Comparison of ENCODE assay signal across 10 mouse cellular contexts in the genomic region with DNA sequence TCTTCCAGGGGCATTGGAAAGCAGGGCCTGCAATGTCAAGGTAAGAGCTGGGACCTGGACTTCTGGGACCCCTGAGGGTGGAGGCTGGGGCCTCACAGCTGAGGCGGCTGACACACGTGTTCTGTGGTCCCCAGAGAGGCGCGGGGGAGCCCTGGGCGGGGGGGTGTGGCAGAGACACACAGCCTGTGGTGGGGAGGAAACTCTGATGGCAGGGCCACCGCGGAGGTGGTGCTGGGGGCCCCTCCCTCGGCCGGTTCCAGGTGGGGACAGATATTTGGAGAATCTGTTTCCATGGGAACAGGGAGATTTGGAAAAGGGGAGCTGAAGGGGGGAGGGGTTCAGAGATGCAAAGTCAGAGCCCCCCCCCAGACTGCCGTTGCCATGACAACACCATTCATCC. TPM values are rescaled to one million over a fixed set of nuclear protein-coding genes. Genes with fewer than 3 reads are reported as not detected.
DNase-seq lines count a peak whose midpoint lies in the region; ATAC-seq lines count a peak whose summit lies in the region.
"Had no signal": no experiment of that assay in that cellular context is flagged by ENCODE, and none has a peak within 500 bp of the region (broad histone marks: within the 10 kb centered on the region; RNA-seq: fewer than 3 reads in every experiment).

No protein-coding gene starts in this region.

- H3K36me3 ChIP-seq in intestine, embryonic 15.5 days, result 0 out of 2 replicates have a peak, but pooled peaks cover 4% of the 10 kb centered on the region
- H3K36me3 ChIP-seq in intestine, embryonic 16.5 days (ENCODE audit: control insufficient read depth, insufficient read depth, low read length), result no peaks in the 10 kb centered on the region; the same call in 1 of the 2 replicates
- H3K36me3 ChIP-seq in hindbrain, embryonic 11.5 days (ENCODE audit: control insufficient read depth, insufficient read depth, low read length), result no peaks in the 10 kb centered on the region
- H3K36me3 ChIP-seq in midbrain, embryonic 13.5 days, result peaks cover 6% of the 10 kb centered on the region; the same call in 1 of the 2 replicates

- no peak overlapping the region for H3K9ac ChIP-seq in intestine, embryonic 15.5 days
- H3K9ac ChIP-seq in intestine, embryonic 16.5 days (ENCODE audit: low read depth, low read length), result no peak overlapping the region
- no peak overlapping the region for H3K9ac ChIP-seq in hindbrain, embryonic 11.5 days (ENCODE audit: low read depth, low read length)
- H3K9ac ChIP-seq in midbrain, embryonic 13.5 days (replicated peaks), result peak overlapping the region; percentile 64; the same call in 1 of the 2 replicates

- no peak for ATAC-seq in intestine, embryonic 15.5 days
- no peak for ATAC-seq in intestine, embryonic 16.5 days
- ATAC-seq in hindbrain, embryonic 11.5 days (ENCODE audit: low FRiP score), result peak; percentile 51
- peak; percentile 28 for ATAC-seq in midbrain, embryonic 13.5 days
- ATAC-seq: Patski had no signal

- peak; percentile 56 for DNase-seq in cerebellum, adult 11-12 months
- peak; percentile 39 for DNase-seq in hindbrain, embryonic 11.5 days (ENCODE audit: low spot score)
- DNase-seq in ovary, postnatal 14 days (ENCODE audit: low spot score), result no peak
- no peak for DNase-seq in c-Kit-positive CD71-positive TER-119-positive erythroid progenitor cells, embryonic 14.5 days (ENCODE audit: low spot score)
- no peak for DNase-seq in adrenal gland, postnatal 36 days

- no peak overlapping the region for H3K27ac ChIP-seq in intestine, embryonic 15.5 days
- no peak overlapping the region for H3K27ac ChIP-seq in intestine, embryonic 16.5 days (ENCODE audit: low read length)
- no peak overlapping the region for H3K27ac ChIP-seq in hindbrain, embryonic 11.5 days (ENCODE audit: low read depth, low read length)
- no peak overlapping the region for H3K27ac ChIP-seq in midbrain, embryonic 13.5 days

- WGBS in intestine, embryonic 15.5 days, result 4% methylated on average over 10 of the region's 10 CpGs
- 5% methylated on average over 10 of the region's 10 CpGs for WGBS in intestine, embryonic 16.5 days
- 2% methylated on average over 9 of the region's 10 CpGs for WGBS in hindbrain, embryonic 11.5 days
- WGBS in midbrain, embryonic 13.5 days, result 2% methylated on average over 10 of the region's 10 CpGs

- peaks cover 22% of the 10 kb centered on the region for H3K27me3 ChIP-seq in intestine, embryonic 15.5 days (replicated peaks)
- H3K27me3 ChIP-seq in intestine, embryonic 16.5 days (replicated peaks; ENCODE audit: control insufficient read depth, insufficient read depth, low read length), result peaks cover 24% of the 10 kb centered on the region
- H3K27me3 ChIP-seq in hindbrain, embryonic 11.5 days (ENCODE audit: control insufficient read depth, insufficient read depth, low read length), result peaks cover 31% of the 10 kb centered on the region
- H3K27me3 ChIP-seq in midbrain, embryonic 13.5 days, result peaks cover 47% of the 10 kb centered on the region
- H3K27me3 ChIP-seq: Patski had no signal

- H3K4me2 ChIP-seq in intestine, embryonic 15.5 days (replicated peaks), result 0 out of 2 replicates have a peak overlapping the region, but pooled peaks have one; percentile 66
- no peak overlapping the region for H3K4me2 ChIP-seq in intestine, embryonic 16.5 days (ENCODE audit: low read depth, low read length)
- H3K4me2 ChIP-seq in hindbrain, embryonic 11.5 days (replicated peaks; ENCODE audit: low read depth, low read length), result peak overlapping the region; percentile 74
- peak overlapping the region; percentile 72 for H3K4me2 ChIP-seq in midbrain, embryonic 13.5 days (replicated peaks)

- peaks cover 19% of the 10 kb centered on the region for H3K4me1 ChIP-seq in intestine, embryonic 15.5 days (replicated peaks)
- H3K4me1 ChIP-seq in intestine, embryonic 16.5 days (ENCODE audit: control insufficient read depth, insufficient read depth, low read length), result peaks cover 24% of the 10 kb centered on the region
- peaks cover 6% of the 10 kb centered on the region; the same call in 1 of the 2 replicates for H3K4me1 ChIP-seq in hindbrain, embryonic 11.5 days (replicated peaks; ENCODE audit: control insufficient read depth, insufficient read depth, low read length)
- peaks cover 36% of the 10 kb centered on the region for H3K4me1 ChIP-seq in midbrain, embryonic 13.5 days (replicated peaks)

- H3K9me3 ChIP-seq in intestine, embryonic 15.5 days, result no peaks in the 10 kb centered on the region
- H3K9me3 ChIP-seq in intestine, embryonic 16.5 days (ENCODE audit: control insufficient read depth, low read length), result no peaks in the 10 kb centered on the region
- H3K9me3 ChIP-seq in hindbrain, embryonic 11.5 days (ENCODE audit: control insufficient read depth, low read length), result no peaks in the 10 kb centered on the region
- H3K9me3 ChIP-seq in midbrain, embryonic 13.5 days, result no peaks in the 10 kb centered on the region

- H3K4me3 ChIP-seq in intestine, embryonic 15.5 days (replicated peaks), result no peak overlapping the region
- no peak overlapping the region for H3K4me3 ChIP-seq in intestine, embryonic 16.5 days (ENCODE audit: low read length)
- H3K4me3 ChIP-seq in hindbrain, embryonic 11.5 days (ENCODE audit: low read depth, low read length), result no peak overlapping the region
- H3K4me3 ChIP-seq in midbrain, embryonic 13.5 days (replicated peaks), result peak overlapping the region; percentile 41

RNA-seq across cellular contexts. Expression of gene Prkcg, which starts 15.3 kb away (rescaled TPM):
- polyA plus RNA-seq in intestine, embryonic 15.5 days (2015; fragmentation: Nextera tagmentation; extraction: Ambion mirVana), result 0.27 and 0.45 TPM in 2 replicates
- polyA plus RNA-seq in intestine, embryonic 16.5 days (2015; fragmentation: Nextera tagmentation; extraction: Ambion mirVana), result 0.16 and 0.28 TPM in 2 replicates
- polyA plus RNA-seq in hindbrain, embryonic 11.5 days (2014; fragmentation: Nextera tagmentation; extraction: Ambion mirVana), result 0.15 and 0.65 TPM in 2 replicates
- polyA plus RNA-seq in midbrain, embryonic 13.5 days (2015; fragmentation: Nextera tagmentation; extraction: Ambion mirVana), result 0.66 and 1.7 TPM in 2 replicates
- under 1 TPM; 0.56 to 0.89 TPM for total RNA-seq in adrenal gland, postnatal 36 days (2021)
- polyA plus RNA-seq: liver, embryonic 16.5 days had no signal

RNA-seq across cellular contexts. Expression of gene Myadm, which starts 15.4 kb away (rescaled TPM):
- polyA plus RNA-seq in intestine, embryonic 15.5 days (2015; fragmentation: Nextera tagmentation; extraction: Ambion mirVana), result 131 and 135 TPM in 2 replicates
- polyA plus RNA-seq in intestine, embryonic 16.5 days (2015; fragmentation: Nextera tagmentation; extraction: Ambion mirVana), result 141 and 148 TPM in 2 replicates
- 41.3 and 44.3 TPM in 2 replicates for polyA plus RNA-seq in hindbrain, embryonic 11.5 days (2014; fragmentation: Nextera tagmentation; extraction: Ambion mirVana)
- 21.8 and 23.8 TPM in 2 replicates for polyA plus RNA-seq in midbrain, embryonic 13.5 days (2015; fragmentation: Nextera tagmentation; extraction: Ambion mirVana)
- total RNA-seq in adrenal gland, postnatal 36 days (2021), result 10 to 100 TPM; 67.8 to 81.2 TPM

RNA-seq across cellular contexts. Expression of gene Cacng7, which starts 28.5 kb away (rescaled TPM):
- polyA plus RNA-seq in intestine, embryonic 15.5 days (2015; fragmentation: Nextera tagmentation; extraction: Ambion mirVana), result 1.2 and 1.8 TPM in 2 replicates
- polyA plus RNA-seq in intestine, embryonic 16.5 days (2015; fragmentation: Nextera tagmentation; extraction: Ambion mirVana), result 0.53 and 1.1 TPM in 2 replicates
- 3.9 and 4.6 TPM in 2 replicates for polyA plus RNA-seq in hindbrain, embryonic 11.5 days (2014; fragmentation: Nextera tagmentation; extraction: Ambion mirVana)
- polyA plus RNA-seq in midbrain, embryonic 13.5 days (2015; fragmentation: Nextera tagmentation; extraction: Ambion mirVana), result 4.3 and 5.2 TPM in 2 replicates
- total RNA-seq in adrenal gland, postnatal 36 days (2021), result 1 to 10 TPM; 7.0 to 8.0 TPM
- polyA plus RNA-seq: liver, embryonic 16.5 days had no signal

RNA-seq across cellular contexts. Expression of gene Nlrp12, which starts 54.8 kb away (rescaled TPM):
- polyA plus RNA-seq in intestine, embryonic 15.5 days (2015; fragmentation: Nextera tagmentation; extraction: Ambion mirVana), result not detected in 2 replicates
- 0.01 TPM in 1 of 2 replicates, not detected in the other for polyA plus RNA-seq in intestine, embryonic 16.5 days (2015; fragmentation: Nextera tagmentation; extraction: Ambion mirVana)
- polyA plus RNA-seq in hindbrain, embryonic 11.5 days (2014; fragmentation: Nextera tagmentation; extraction: Ambion mirVana), result 0.05 TPM in 1 of 2 replicates, not detected in the other
- not detected in 2 replicates for polyA plus RNA-seq in midbrain, embryonic 13.5 days (2015; fragmentation: Nextera tagmentation; extraction: Ambion mirVana)
- under 1 TPM in 1 of 2 experiments, not detected in 1; 0.07 TPM for total RNA-seq in adrenal gland, postnatal 36 days (2021)
- polyA plus RNA-seq: Patski had no signal

Comparison
In these comparisons a context has a peak if more than half of its experiments do, and no peak if none do; other contexts are left out.
1. ATAC-seq: peak in hindbrain, embryonic 11.5 days (single experiment) and midbrain, embryonic 13.5 days (single experiment); none in intestine, embryonic 15.5 days (single experiment) and intestine, embryonic 16.5 days (single experiment).
2. DNase-seq: peak in cerebellum, adult 11-12 months (single experiment) and hindbrain, embryonic 11.5 days (single experiment); none in ovary, postnatal 14 days (single experiment), c-Kit-positive CD71-positive TER-119-positive erythroid progenitor cells, embryonic 14.5 days (single experiment) and adrenal gland, postnatal 36 days (0 of 2).